Mouse (Mus musculus) lung, adult 2 months (tissue): ENCODE data around the gene Zcchc3.

Experiments
- CTCF ChIP-seq: fragments of 200-500 bp; IDR thresholded peaks from 2 replicates; pipeline ENCODE4 v1.5.1; 2011; ENCODE audit warnings: mild to moderate bottlenecking, low read length, control low read depth; ENCODE audit not compliant: insufficient read depth
- POLR2A ChIP-seq: fragments of 200-500 bp; IDR thresholded peaks from 2 replicates; pipeline ENCODE4 v1.6.1; 2011; ENCODE audit warnings: low read depth, mild to moderate bottlenecking, control low read depth, low read length, borderline replicate concordance; ENCODE audit errors: extremely low read depth

DNA sequence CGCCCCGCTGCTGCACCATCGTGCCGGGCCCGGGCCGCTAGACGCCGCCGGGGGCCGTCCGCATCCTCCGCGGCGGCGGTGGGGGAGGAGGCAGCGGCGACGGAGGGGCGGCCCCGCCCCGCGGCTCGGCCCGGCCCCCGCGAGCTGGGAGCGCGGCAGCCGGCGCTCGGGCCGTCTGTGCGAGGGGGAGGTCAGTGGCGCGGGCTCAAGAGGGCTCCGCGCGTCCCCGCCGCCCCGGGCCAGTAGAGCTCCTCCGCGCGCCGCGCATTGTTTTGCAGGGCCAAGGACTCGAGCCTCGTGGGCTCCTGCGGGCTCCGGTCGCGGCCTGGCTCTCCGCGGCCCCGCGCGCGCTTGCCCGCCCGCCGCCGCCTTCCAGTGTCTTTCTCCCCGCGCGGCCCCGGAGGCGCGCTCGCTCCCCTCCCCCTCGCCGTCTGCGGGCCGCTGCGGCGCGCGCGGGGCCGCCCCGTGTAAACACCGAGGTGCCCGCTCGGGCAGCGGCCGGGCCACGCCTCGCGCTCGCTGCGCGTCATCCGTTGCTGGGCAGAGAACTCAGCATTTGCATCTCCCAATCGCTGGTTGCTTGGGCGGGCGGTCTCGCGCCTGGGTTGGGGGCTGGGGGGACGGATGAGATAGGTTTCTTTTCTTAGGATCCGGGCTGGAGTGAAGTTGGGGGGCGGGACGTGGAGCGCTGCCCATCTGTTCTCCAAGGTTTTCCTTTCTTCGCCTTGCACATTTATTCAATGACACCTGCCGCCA is 17.0 kb downstream of the Zcchc3 start, which contains the start of gene Sox12:
- TF ChIP-seq CTCF (no peak), POLR2A (no peak)
